Comparison of ENCODE assay signal across 9 mouse cellular contexts in the genomic region with DNA sequence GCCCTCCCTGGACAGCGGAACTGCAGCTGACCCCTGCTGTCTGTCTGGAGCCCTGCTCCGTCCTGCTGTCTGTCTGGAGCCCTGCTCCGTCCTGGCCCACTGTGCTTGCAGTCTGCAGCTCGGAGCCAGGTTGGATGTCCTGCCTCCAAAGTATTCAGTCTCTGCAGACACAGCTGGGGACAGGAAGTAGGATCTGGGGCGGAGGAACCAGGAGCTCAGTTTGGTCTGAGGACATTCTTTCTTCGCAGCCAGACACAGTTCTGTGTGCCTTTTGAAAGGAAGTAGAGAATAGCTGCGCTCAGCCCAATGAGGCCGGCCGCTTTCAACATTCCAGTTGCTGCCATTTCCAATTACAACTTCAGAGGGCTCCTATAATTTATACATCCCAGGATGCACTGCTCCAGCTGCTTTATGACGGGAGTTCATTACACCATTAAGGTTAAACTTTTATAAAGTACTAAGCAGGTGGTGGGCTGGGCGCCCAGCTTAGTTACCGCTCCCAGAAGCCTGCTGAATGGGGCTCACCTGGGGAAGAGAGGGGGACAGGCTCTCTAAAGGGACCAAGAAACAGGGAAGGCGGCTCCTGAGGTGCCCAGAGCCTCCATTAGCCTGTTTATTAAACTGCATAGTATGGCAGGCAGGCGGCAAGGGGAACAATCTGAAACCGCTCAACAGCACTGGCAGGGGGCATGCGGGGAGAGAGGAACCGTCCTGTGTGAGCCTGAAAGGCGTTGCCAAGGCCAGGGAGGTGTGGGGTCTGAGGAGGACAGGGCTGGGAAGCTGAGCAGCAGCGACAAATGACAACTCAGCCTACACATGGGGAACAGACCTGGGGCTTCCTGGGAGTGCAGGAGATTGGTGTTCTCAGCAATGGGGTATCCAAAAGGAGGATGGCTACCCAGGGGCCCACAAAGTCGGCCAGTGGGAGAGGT. TPM values are rescaled to one million over a fixed set of nuclear protein-coding genes. Genes with fewer than 3 reads are reported as not detected.
A peak's percentile ranks its signal among the peaks of the same experiment; 100 is the strongest.
DNase-seq lines count a peak whose midpoint lies in the region; ATAC-seq and TF ChIP-seq lines count a peak whose summit lies in the region.
"Had no signal": no experiment of that assay in that cellular context is flagged by ENCODE, and none has a peak within 500 bp of the region (broad histone marks: within the 10 kb centered on the region; RNA-seq: fewer than 3 reads in every experiment).

No protein-coding gene starts in this region.

- no peaks in the 10 kb centered on the region; the same call in 1 of the 2 replicates for H3K27me3 ChIP-seq in forebrain, embryonic 10.5 days (ENCODE audit: poor library complexity, severe bottlenecking)
- H3K27me3 ChIP-seq in midbrain, embryonic 14.5 days (ENCODE audit: control insufficient read depth, insufficient read depth, low read length): no peaks in the 10 kb centered on the region

- H3K4me1 ChIP-seq in forebrain, embryonic 10.5 days: peaks cover 50% of the 10 kb centered on the region
- peaks cover 12% of the 10 kb centered on the region; the same call in 1 of the 2 replicates for H3K4me1 ChIP-seq in midbrain, embryonic 14.5 days (ENCODE audit: control insufficient read depth, insufficient read depth, low read length)

- 0 out of 2 replicates have a peak, but pooled peaks have one; percentile 2 for TF ChIP-seq CTCF in layer of hippocampus, adult 2 months (conservative IDR thresholded peaks at IDR 0.05)

- 0 out of 2 replicates have a peak, but pooled peaks have one; percentile 18 for ATAC-seq in midbrain, embryonic 14.5 days (ENCODE audit: low FRiP score, low TSS enrichment)

- no peaks in the 10 kb centered on the region for H3K36me3 ChIP-seq in forebrain, embryonic 10.5 days (replicated peaks)
- H3K36me3 ChIP-seq in midbrain, embryonic 14.5 days (ENCODE audit: control insufficient read depth, insufficient read depth, low read length): no peaks in the 10 kb centered on the region

- H3K9me3 ChIP-seq in forebrain, embryonic 10.5 days: no peaks in the 10 kb centered on the region
- no peaks in the 10 kb centered on the region for H3K9me3 ChIP-seq in midbrain, embryonic 14.5 days (ENCODE audit: control insufficient read depth, low read length)

- H3K4me2 ChIP-seq in midbrain, embryonic 14.5 days (ENCODE audit: low read length): peak overlapping the region; percentile 23; the same call in 1 of the 2 replicates

- intact Hi-C loops in heart, postnatal 36 days (cut with DNase I): no loop called here

- H3K27ac ChIP-seq in layer of hippocampus, adult 2 months: peak overlapping the region; percentile 96
- peak overlapping the region; percentile 65 for H3K27ac ChIP-seq in forebrain, embryonic 10.5 days
- peak overlapping the region; percentile 50 for H3K27ac ChIP-seq in midbrain, embryonic 14.5 days (replicated peaks; ENCODE audit: low read depth, low read length)

- peak overlapping the region; percentile 37 for H3K4me3 ChIP-seq in layer of hippocampus, adult 2 months
- peak overlapping the region; percentile 14; the same call in 1 of the 2 replicates for H3K4me3 ChIP-seq in forebrain, embryonic 10.5 days
- H3K4me3 ChIP-seq in midbrain, embryonic 14.5 days (replicated peaks; ENCODE audit: low read depth, low read length): no peak overlapping the region

- WGBS in forebrain, embryonic 10.5 days: 47% methylated on average over 20 of the region's 20 CpGs
- WGBS in midbrain, embryonic 14.5 days: 44% methylated on average over 20 of the region's 20 CpGs

- H3K9ac ChIP-seq in midbrain, embryonic 14.5 days (replicated peaks; ENCODE audit: low read length): no peak overlapping the region

- peak in 1 of 2 experiments; percentile 11 for DNase-seq in layer of hippocampus, adult 2 months (ENCODE audit: low spot score in 2 of 2)
- no peak for DNase-seq in layer of hippocampus, adult 9-10 months (ENCODE audit: low spot score)
- DNase-seq in forebrain, embryonic 10.5 days (ENCODE audit: extremely low spot score, low spot score): no peak
- peak; percentile 44 to 70 for DNase-seq in heart, postnatal 36 days
- DNase-seq in kidney, postnatal 4 days: peak; percentile 58 to 73
- peak; percentile 58 for DNase-seq in midbrain, embryonic 14.5 days
- no peak for DNase-seq in cerebellum, adult 8-10 months
- DNase-seq in ovary, postnatal 14 days (ENCODE audit: low spot score): no peak

RNA-seq across cellular contexts. Expression of gene Dagla, which starts 9.8 kb away (rescaled TPM):
- total RNA-seq in layer of hippocampus, adult 2 months (2021): 100 to 1,000 TPM; 130 to 131 TPM
- polyA plus RNA-seq in forebrain, embryonic 10.5 days (2016; fragmentation: Nextera tagmentation; extraction: Ambion mirVana): 1.7 and 1.9 TPM in 2 replicates
- 1 to 10 TPM; 2.7 TPM for total RNA-seq in heart, postnatal 36 days (2021)
- polyA plus RNA-seq in midbrain, embryonic 14.5 days (2014; fragmentation: Nextera tagmentation; extraction: Ambion mirVana): 9.4 and 9.8 TPM in 2 replicates
- total RNA-seq: hematopoietic stem cell, adult 5-6 weeks had no signal

RNA-seq across cellular contexts. Expression of gene Myrf, which starts 54.3 kb away (rescaled TPM):
- total RNA-seq in layer of hippocampus, adult 2 months (2021): 10 to 100 TPM; 27.0 to 27.8 TPM
- polyA plus RNA-seq in forebrain, embryonic 10.5 days (2016; fragmentation: Nextera tagmentation; extraction: Ambion mirVana): 2.1 and 2.9 TPM in 2 replicates
- 1 to 10 TPM; 5.9 to 7.3 TPM for total RNA-seq in heart, postnatal 36 days (2021)
- 0.49 and 0.75 TPM in 2 replicates for polyA plus RNA-seq in midbrain, embryonic 14.5 days (2014; fragmentation: Nextera tagmentation; extraction: Ambion mirVana)
- total RNA-seq: hematopoietic stem cell, adult 5-6 weeks had no signal

Comparison
In these comparisons a context has a peak if more than half of its experiments do, and no peak if none do; other contexts are left out.
1. DNase-seq: peak in heart, postnatal 36 days (2 of 2), kidney, postnatal 4 days (2 of 2) and midbrain, embryonic 14.5 days (single experiment); none in layer of hippocampus, adult 9-10 months (single experiment), forebrain, embryonic 10.5 days (single experiment), cerebellum, adult 8-10 months (single experiment) and ovary, postnatal 14 days (single experiment).
2. RNA of gene Dagla, which starts 9.8 kb away (total RNA-seq): 130 to 131 TPM in layer of hippocampus, adult 2 months; 2.7 TPM in heart, postnatal 36 days; every median in the first group is over 10 times any median in the second.
3. Peak in every context shown above with its lines, with median percentiles within 50 percentile points of each other: H3K27ac ChIP-seq.